Mouse (Mus musculus): ENCODE data around the gene Fbxl7.

DNA sequence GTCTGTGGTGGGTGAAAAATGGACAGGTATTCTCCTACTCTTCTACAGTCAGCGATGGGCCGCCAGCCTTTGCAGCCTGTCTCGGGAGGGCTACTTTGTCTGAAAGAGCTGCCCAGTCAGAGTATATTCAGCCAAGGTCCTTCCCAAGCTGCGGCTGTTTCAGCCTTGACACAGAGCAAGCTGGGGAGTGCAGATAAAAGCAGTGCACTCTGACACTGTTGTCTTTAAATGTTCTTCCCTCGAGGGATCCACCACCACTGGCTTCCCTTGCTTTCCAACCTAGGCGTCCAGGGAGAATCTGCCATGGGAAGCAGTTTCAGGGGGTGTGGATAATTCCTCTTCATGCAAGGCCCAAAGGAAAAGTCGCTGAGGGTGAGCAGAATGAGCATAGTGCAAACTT lies 177.4 kb downstream of the Fbxl7 start:
- TF ChIP-seq POLR2A (IDR thresholded peaks at IDR 0.05; ENCODE audit: insufficient read depth, low read depth, low read length) (no peak), CTCF (IDR thresholded peaks at IDR 0.05) (no peak), EP300 (IDR thresholded peaks at IDR 0.05; ENCODE audit: insufficient read depth, low read depth, low read length) (no peak)

Data from heart, adult 2 months (tissue).